Mouse (Mus musculus) neural tube, embryonic 10.5 days (tissue): Measurements from ENCODE around the gene Coasy.

Experiments used
- DNase-seq: peaks from one replicate; pipeline ENCODE4 v3.0.0-alpha.2; 2017; ENCODE audit warnings: low spot score; ENCODE audit errors: extremely low spot score

Gene Coasy

DNA sequence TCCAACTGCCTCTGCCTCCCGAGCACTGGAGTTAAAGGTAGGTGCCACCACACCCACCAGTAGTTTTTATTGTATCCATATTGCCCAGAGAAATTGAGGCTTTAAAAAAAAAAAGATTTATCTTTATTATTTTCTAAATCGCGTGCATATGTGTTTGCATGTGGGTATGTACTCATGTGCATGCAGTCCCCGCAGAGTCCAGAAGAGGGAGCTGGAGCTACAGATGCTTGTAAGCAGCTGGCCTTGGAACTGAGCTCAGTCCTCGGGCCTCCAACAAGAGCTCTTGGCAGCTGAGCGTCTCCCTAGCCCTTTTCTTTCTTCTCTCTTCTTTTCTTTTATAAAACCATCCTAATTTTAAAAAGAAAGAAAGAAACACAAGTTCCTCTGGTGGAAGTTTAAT lies 49.3 kb downstream of the Coasy start:
- DNase-seq, result no peak

DNA sequence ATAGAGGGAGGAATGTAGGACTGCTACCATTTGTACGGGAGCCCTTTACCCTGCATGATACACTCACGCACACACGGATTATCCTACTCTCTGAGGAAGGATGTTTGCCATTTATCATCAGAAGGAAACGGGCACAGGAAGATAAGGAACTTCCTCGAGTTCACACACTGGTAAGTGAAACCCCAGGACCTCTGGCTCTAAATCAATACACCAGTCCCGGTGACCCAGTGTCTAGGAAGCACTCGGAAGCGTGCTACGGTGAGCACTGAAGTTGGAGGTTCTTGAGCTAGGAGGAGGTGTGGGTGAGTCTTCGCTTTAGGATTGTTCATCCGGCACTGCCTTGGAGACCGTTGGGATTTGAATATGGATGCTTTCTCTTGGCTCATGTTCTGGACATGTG lies 50.7 kb downstream of the Coasy start:
- no peak for DNase-seq

DNA sequence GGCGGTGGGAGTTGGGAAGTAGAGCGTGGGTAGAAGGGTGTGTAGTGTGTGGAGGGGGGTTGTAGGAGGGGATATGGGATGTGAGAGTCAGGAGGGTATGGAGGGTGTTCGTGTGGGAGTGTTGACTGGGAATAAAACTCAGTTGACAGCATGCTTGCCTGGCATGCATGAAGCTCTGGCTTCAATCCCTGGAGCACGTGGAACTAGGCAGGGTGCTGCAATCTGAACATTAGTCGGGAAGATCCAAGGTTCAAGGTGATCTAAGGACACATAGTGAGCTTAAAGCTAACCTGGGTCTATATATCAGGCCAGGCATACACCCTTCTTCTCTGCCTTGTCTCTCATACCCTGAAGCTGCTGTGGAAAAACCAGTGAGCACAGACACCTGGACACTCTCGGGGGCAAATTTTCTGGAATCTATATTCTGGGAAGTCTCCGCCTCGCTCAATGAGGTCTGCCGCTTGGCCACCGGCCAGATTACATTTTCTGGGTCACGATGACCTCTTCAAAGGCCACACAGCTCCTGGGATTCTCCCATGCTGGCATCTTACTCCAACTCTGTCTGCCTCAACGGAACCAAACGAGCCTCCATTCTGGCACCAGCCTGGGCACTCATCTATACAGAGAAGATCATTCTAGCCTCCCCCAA lies 52.0 kb downstream of the Coasy start:
- no peak for DNase-seq
